Mouse (Mus musculus) cerebellum, postnatal 14 days (tissue): Measurements from ENCODE around the gene Bptf.
"Not testable (repeated sequence)": the region's sequence is repeated elsewhere in the genome, so short reads cannot be mapped to it uniquely, and the experiment has no call there.

Experiments used
- DNase-seq, 2 experiments: peaks; one replicate each; pipeline ENCODE4 v3.0.0; 2021; ENCODE audit warnings: mixed read lengths in 2 of 2

The Bptf gene

DNA sequence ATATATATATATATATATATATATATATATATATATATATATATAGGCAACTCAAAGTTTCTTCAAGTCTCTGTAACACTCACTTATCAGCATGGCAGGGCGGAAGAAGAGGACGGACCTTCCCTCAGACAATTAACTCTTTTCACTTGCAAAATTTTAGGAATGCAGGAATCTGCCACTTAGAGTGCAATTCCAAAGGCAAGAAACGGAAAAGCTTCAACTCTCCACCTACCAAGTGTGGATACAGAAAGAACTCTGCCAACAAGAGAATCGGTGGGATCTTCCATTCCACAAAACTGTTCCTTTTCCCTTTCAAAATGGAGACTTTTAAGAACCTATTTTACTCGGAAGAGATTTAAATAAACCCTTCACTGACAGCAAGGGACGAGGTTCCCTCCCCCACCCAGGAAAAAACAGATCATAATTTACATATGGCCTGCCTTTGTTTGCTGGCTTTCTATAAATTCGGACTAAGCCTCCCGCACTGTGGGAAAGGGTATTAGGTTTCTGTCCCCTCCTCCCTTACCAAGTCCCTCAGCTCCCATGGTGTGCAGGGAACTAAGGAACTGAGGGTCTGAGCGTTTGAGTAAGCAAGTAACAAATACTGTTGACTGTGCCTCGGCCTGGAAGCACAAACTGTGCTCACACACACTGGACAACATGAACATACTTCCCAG, 17.9 kb downstream of the Bptf start:
- DNase-seq: no peak

DNA sequence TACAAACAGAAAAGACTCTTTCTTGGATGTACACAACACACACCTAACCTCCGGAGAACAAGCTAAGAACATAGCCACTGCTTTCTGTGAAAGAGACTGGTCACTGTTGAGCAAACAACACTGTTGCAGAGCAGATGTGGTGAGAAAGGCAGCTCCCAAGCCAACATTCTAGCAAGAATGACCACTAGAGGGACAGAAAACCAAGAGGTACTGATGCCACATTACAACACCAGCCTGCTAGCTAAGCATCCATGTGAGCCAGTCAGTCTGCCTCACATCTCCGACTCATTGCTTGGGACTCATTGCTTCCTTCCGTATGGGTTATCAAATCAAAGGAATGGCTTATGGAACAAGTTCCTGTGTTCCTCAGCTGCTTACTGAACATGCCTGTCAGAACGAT, 18.8 kb downstream of the Bptf start:
- DNase-seq: peak in 1 of 2 experiments; percentile 38

DNA sequence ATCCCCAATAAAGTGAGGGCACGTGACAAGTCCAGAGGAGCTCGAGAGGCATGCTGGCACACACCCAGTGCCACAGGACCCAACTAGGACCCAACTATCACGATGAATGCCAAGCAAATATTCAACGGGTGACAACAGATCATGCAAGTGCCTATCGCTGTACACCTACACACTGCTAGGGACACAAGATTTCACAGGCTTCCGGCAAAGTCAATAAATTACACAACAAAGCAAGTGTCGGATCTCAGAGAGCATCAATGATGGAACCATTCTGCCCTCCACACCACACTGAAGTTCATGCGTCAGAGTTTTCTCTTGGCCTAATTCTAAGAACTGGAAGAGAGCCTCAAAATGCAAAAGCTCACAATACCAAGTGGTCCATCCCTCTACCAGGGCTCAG, 22.3 kb downstream of the Bptf start:
- no peak for DNase-seq

DNA sequence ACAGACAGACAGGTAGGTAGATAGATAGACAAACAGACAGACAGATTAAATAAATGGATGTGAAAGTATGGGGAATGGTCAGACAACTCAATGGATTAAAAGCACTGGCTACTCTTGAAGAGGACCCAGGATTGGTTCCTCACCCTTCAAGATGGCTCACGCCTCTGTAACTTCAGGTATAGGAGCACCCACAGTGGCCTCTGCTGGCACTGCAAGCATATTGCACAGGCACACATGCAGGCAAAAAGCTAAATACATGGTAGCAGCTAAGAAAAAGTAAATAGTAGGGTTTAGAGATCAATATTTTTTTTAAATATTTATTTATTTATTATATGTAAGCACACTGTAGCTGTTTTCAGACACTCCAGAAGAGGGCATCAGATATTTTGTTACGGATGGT, 23.0 kb downstream of the Bptf start:
- DNase-seq: no peak

DNA sequence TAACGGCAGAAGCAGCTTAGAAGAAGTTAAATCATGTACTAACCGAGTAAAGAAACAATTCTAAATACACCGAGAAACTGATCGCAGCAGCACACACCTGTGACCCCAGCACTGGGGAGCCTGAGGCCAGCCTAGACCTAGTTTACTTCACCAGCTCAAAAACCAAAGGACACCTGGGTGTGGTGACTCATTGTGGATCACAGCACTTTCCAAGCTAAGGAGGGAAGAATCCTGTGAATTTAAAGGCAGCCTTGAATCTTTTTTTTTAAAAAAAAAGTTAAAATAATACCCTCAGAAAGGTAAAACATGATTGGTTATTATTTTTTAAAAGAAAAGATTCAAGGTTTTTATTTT, 24.2 kb downstream of the Bptf start:
- DNase-seq: no peak

DNA sequence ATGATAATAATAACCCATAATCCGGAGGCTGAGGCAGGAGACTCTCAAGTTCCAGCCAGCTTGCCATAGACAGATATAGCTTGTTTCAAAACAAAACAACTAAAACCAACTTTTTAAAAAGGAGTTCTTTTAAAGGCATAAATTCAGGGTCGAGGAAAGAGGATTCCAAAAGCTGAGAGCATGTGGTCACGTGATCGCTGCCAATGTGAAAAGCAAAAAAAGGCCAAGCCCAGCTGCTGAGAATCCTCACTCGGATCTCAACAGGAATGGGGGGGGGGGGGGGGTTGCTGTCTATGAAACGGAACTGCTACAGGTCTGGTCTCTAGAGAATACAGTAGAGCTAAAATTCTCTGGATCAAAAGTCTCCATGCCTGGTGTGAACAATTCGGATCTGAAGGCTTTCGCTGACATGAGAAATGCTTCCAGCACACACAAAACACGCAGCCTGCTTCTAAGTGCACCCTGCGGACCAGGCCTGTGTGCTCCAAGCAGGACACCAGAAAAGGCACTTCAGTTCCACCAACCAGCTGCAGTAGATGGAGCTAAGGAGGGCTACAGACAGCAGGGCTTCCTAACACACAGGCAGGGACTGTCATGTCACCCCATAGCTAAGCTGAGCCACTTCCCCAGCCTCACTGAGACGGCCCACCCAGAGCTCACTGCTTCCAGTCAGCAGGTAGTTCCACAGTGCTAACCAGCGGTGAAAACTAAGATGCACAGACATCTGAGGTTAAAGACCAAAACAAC, 24.8 kb downstream of the Bptf start:
- DNase-seq: no peak

DNA sequence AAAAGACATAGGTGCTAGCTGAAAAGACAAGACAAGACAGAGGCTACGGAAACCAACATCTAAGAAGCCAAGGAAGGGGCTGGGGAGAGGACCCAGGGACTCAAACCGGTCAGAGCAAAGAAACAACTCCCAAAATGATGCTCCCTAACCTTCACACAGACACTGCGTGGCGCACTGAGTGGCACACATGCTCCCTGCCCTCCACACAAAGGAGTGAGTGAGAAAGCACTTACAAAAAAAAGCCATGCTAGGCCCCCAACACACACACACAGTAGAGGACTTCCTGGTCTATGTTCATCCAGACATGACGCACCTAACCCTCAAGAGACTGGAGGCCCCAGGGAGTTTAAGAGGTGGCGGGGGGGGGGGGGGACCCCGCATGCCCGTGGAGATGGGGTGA, 25.5 kb downstream of the Bptf start:
- no peak for DNase-seq

DNA sequence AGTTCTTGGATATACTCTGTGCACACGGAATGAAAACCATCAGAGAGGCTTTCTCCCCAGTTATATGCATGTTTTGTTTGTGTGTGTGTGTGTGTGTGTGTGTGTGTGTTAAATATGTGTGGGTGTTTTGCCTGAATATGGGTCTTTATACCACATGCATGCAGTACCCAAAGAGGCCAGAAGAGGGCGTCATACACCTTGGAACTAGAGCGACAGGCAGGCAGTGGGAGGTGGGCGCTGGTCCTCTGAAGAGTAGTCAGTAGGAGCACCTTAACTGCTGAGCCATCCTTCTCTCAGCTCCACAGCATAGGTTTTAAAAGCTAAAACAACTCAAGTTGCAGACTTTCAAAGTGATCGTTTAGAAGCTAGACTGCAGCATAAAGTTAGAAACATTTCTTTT, 26.7 kb downstream of the Bptf start:
- peak; percentile 64 to 84 for DNase-seq

DNA sequence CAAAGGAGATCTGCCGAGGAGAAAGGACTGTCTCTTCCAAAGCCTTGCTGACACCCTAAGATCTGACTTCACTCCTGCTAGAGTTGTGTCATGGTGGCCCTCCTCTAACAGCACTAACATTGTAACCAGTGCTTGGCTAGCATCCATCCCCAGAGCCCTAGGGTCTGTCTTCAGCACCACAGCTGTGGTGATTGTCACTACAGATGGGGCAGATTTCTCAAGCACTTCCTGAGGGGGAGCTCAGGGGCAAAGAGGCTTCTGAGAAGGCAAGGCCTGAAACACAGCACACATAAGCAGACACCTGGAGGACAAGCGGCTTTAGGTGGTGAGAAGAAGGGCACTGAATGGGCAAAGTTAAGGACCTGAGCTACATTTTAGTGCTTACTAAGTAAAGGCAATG, 28.2 kb downstream of the Bptf start:
- no peak for DNase-seq

DNA sequence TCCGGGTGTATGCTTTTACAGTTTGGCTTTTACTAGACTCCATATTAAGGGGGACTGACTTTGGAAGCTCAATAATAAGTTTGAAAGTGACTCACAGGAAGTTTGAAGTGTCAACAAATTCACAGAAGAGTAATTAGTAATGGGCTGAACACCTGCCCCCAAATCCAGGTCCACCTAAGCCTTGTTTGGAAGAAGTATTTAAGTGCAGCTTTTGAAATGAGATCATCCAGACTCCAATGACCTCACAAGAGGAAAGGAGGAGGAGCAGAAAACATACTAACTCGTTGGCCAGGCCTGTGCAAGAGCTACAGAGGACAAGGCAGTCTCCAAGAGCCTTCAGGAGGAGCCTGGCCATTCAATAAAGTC, 28.7 kb downstream of the Bptf start:
- no peak for DNase-seq

DNA sequence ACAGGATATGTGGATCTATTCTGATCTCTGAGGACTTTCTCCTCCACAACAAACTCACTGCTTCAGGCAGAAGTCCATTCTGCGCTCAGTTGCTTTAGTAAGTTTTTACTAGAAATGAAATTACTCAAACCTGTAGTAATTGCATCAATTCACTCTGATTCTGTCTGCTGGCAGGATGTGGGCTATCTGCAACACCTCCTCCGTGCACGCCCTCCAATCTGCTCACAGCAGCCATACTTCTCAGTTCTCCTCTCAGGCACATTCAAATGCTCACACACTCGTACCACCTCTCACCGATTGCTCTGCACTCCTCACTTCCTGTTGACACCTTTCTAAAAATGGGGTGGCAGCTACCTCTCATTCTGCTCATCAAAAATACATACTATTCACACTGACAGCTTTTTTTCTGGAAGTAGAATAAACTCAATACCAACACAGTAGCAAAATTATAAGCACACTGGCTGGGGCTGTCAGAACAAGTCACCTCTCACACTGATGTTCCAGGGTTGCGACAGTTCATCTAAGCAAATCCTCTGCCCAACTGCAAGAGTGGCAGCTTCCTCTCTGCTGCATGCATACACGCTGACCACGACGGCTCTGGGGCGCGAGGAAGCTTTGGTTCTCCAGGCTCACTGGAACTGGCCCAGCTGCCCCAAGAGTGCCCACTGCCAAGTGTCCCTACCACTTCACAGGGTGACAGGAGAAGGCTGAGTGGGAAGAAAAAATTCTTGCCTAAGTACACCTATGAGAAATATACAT, 29.3 kb downstream of the Bptf start:
- peak in 1 of 2 experiments; percentile 29 for DNase-seq

DNA sequence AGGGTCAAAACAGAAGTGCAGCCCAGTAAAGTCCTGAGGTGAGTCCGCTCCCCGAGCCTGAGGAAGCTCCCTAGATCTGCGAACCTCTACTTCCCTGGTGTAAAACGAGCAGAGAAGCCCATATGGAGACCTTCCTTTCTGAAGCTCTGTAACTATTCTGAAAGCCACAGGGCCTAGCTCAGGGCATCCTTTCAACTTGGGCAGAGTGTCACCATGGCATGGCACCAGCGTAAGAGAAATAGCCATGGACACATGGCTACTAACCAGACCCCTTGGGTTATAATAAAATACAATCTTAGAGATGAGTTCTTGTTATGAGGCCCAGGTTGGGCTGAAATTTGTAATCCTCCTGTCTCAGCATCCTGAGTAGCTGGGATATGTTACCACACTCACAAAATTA, 35.0 kb downstream of the Bptf start:
- peak; percentile 39 to 56 for DNase-seq

DNA sequence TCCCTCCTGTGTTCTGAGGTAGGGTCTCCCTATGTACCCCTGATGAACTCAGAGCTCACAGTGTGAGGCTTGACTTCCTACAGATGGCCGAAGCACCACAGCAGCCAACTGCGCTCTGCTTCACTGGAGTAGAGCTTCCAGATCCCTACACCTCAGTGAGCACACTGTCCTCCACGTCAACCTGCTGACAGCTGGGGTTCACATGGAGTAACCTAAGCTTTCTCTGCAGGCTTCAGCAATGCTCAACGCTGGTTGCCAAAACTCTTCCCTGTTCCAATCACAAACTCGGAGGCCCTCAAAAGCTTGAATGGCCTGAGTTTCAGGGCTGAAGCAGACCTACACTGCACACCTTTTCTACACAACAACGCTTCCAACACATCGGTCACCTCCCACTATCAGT, 38.1 kb downstream of the Bptf start:
- DNase-seq: peak; percentile 61 to 68

DNA sequence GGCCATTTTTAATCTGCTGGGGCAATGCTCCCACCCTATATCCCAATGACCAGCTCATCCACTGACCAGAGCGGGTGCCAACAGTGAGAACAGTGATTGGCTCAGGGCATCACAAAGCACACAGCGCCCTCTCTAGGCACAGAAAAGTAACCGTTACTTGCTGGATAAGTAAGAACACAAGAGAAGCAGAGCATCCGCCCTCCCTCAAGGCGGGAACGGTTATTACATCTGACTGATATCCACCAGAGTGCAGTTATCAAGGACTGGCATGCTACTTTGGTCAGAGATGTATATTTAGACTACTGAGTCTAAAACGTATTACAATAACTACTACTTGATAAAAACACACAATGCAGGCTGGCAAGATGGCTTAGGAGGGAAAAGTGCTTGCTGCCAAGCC, 39.3 kb downstream of the Bptf start:
- no peak for DNase-seq

DNA sequence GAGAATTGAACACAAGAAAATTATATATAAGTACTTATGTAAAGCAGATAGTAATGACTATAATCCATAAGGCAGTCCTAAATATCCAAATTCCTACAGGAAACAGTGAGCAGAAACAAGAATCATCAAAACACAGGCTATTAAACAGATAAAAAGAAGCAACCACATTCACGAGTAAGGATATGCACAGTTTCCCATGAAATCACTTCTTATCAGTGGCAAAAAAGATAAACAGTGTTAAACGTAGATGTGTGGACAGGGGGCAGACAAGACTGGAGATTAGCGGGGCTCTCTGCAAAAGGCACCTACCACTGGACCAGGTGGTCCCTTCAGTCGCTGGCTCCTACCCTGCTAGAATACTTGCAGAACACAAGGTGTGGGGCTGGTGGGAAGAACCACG, 46.1 kb downstream of the Bptf start:
- no peak for DNase-seq

DNA sequence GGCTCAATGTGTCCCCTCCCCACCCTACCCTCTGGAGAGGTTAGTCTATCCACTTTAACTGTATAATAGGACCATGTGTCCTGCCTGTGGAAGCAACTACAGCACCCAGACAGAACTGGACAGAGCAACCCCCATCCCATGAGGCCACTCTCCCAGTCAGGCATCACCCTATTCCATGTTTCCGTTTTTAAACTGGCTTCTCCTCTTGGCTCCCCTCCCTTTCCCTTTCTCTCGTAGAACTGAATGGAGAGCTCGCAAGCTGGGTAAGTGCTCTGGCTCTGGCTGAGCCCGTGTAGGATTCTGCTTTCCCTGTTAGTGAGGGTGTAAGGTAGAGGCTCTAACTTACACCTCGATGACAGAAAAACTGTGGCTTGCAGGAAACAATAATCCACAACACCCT, 48.4 kb downstream of the Bptf start:
- DNase-seq: no peak

DNA sequence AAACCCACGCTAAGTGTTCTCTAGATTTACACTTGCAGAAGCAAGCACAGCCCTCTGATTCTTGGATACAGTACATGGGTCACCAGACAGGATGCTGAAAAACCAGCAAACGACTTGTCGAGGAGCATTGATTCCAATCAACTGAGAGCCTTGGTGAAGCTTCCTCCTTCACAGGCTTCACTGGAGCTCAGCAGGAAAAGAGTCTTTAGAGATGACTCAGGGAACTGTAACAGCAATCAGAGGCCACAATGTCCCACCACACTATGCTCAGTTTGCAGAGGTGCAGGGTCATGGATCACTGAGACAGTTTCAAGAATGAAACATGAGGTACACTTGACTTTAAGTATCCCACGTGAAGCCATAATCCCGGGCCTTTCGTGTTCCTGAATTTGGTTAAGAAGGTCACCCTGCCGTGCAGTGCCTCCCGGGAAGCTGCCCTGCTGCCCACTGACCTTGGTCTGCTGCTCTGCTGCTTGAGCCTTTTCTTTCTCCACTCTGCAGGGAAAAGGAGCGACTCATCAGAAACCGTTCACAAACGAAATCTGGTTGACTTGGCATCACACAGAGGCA, 66.6 kb downstream of the Bptf start:
- no peak for DNase-seq

DNA sequence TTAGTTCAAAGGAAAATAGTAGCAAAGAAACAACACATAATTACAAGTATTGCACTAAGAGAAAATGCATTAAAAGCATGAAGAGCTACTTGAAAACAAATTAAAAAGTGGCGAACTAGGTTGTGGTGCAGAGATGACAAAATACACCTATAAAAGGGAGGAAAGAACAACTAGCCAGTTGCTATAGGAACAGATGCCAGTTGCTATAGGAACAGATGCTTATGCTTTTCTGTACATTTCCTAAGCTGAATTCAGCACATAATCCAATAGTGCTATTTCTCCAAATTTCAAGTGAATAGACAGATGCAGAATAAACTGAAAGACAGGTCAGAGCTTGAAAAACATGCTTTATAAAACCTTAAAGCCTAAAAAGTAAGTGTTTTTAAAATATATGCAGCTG, 67.3 kb downstream of the Bptf start:
- DNase-seq: no peak

DNA sequence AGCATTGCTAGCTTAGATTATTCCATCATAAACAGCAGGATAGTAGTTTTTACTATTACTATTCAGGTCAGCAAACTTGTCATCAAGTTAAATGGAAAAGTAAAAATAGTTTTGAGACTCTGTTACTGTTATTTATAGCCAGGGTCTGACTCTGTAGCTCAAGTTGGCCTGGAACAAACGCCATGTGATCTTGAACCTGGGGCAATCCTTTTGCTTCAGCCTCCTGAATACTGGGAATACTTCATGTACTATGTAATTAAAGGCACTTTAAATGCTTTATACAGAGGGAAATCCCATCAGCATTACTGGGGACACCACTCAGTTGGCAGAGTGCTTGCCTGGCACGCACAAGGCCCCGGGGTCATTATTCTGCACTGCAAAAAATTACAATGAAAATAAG, 68.9 kb downstream of the Bptf start:
- no peak for DNase-seq

DNA sequence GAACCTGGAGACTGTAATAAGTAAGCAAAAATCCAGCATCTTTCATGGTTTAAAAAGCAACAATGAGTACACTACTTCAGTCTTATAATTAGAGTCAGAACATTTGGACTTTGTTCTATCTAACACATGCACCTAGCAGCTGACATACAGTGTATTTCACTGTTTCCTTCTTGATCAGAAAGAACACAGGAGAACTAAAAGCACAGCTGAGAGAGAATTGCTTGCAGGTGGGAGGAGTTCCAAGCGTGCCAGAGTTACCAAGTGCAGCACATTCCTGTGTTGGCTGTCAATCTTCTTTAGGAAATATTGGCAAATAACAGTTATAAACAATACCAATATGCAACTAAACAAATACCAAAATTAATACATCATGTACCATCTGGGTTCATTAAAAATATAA, 71.0 kb downstream of the Bptf start:
- no peak for DNase-seq

DNA sequence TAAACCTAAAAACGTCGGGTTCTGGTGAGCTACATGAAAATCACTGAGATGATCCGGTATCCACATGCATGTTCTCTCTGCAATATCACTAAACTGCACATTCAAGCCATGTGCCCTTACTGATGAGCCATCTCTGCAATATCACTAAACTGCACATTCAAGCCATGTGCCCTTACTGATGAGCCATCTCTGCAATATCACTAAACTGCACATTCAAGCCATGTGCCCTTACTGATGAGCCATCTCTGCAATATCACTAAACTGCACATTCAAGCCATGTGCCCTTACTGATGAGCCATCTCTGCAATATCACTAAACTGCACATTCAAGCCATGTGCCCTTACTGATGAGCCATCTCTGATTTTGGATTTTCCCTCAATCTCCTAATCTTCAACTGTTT, 72.3 kb downstream of the Bptf start:
- not testable (repeated sequence) for DNase-seq

DNA sequence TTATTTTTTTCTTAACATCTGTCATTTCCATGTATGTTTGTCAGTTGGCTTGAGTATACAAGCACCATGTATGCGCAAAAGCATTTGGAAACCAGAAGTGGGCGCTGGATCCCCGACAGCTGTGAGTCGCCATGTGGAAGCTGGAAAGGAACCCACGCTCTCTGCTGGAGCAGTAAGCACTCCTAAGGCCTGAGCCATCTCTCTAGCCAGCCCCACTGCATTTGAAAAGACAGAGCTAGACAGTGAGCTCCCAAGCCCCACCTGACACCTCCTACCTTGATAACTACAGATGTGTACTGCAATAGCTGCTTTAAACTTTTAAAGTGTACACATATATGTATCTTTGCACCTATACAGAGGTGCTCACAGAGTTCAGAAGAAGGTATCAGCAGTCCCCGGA, 74.5 kb downstream of the Bptf start:
- DNase-seq: no peak

DNA sequence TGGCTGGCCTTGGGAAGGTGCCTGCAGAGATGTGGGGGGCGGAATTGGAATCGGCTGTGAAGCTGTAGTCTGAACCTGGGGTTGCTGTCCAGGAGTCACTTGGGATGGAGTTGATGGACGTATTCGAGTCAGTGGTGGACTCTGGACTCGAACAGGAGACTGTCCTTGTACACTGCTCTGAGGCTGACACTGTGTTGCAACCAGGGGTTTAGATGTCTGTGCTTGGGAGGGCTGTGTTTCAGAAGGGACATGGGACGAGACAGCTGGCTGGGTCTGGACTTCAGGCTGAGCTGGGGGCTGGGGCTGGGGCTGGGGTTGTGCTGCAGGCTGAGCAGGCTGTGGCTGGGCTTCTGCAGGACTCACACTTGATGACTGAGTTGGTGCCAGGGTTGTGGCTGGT, 77.1 kb downstream of the Bptf start:
- no peak for DNase-seq
